Mouse (Mus musculus) naive thymus-derived CD4-positive, alpha-beta T cell, adult 2 months (primary cell): ENCODE data around the gene Masp2.

Source experiments
- DNase-seq: peaks from one replicate; pipeline ENCODE4 v3.0.0-alpha.2; 2011; ENCODE audit warnings: low read depth

Masp2 gene

DNA sequence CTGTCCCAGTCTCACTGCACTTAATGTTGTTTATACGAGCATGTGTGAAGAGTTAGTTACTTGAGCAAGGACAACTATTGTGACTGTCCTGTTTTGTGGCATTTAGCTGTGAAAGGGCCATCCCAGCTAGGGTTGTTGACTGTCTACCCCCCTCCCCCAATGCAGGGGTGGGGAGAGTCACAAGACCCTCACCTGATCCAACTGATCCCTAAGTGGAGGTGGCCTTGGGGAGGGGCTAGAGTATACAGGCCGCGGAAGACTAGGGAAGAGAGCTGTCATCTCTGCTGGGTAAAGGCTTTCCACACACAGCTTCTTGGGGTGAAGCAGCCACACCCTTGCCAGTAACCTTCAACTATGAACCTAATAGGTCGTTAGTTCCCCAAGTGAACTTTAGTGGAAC lies 2.0 kb upstream of the Masp2 start:
- no peak for DNase-seq

DNA sequence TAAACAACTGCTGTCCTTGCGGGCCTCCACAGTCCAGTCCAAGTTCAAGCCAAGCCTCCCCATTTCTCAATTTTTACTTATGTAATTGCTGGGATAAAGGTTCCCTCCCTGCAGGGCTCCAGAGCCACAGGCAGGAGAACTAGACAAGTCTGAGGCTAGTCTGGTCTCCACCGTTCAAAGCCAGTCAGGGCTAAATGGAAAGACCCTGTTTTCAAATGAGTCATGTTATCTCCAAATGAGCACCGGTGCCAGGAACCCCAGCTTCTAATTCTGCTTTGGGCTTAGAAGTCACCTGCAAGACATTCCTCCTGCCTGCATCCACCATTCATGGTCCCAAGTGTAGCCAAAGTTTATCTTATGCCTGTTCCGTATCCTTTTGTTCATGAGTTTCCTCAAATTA lies 483 bp upstream of the Masp2 start:
- DNase-seq, result no peak

DNA sequence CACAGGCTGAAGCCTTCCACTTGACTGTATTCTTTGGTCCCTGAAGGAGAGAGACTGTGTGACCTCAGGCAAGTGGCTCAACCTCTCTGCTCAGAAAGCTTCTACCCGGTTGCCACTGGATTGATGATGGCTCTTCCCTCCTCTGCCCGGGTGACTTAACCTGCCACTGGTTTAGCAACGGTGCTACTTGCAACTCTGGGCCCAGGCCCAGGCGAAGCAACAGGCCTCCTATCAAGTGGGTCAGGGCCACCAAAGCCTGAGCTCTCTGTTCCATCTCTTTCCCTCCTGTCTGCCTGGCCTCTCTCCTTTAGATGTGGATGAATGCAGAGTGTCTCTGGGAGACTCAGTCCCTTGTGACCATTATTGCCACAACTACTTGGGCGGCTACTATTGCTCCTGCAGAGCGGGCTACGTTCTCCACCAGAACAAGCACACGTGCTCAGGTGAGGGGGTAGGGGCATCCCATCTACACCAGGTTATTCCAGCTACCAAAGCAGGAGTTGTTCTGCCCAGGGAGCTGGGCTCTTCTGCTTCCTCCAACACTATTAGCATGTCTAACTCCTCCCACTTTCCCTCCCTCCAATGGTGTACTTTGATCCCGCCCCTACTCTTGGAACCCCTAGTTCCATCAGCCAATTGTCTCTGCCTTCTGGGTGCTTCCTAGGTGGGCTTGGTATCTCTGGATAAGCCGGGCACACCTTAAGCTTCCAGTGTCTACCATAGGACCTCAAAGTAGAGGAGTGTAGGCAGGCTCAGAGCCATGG lies 1.2 kb downstream of the Masp2 start:
- no peak for DNase-seq

DNA sequence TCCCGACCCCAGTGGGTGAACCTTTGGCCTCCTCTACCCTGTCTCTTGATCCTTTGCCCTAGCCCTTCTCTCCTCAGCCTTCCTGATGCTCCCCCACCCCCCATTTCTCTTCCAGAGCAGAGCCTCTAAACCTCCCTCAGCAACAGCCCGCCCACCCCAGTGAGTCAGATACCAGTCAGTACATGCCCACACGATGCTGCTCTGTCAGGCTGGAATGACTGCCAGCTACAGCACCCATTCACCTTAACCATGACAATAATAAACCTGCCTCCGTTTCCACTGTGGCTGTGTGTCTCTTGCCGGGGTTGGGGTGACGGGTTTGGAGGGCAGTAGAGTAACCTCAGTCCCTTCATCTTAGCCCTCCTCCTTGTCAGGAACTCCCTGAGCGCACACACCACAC lies 1.8 kb downstream of the Masp2 start:
- DNase-seq, result no peak

DNA sequence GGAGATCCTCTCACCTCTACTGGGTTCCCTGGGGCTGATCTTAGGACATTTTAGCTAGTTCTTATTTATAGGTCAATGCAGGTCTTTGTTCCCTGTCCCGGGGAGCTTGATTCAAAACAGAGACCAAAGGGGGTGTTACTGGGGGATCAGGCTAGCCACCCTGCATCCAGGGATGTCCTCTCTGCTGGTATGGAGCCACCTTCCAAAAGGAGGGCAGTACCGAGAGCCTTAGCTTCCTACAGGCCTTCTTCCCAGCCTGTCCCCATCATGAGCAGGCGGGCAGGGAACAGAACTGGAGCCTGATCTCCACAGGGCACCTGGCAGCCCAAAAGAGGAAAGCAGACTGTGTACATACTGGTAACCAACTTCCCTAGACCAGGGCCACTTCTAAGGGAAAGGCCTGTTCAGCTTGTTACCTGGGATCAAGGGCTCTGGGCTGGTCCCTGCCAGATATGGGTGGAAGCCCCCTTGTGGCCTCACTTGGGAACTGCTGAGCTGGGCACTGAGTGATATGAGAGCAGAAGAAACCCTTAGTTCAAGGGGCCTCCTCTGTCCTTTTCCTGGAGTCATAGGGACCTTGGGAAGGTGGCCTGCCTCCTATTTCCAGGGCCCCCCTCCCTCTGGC lies 2.3 kb downstream of the Masp2 start:
- peak; percentile 74 for DNase-seq

DNA sequence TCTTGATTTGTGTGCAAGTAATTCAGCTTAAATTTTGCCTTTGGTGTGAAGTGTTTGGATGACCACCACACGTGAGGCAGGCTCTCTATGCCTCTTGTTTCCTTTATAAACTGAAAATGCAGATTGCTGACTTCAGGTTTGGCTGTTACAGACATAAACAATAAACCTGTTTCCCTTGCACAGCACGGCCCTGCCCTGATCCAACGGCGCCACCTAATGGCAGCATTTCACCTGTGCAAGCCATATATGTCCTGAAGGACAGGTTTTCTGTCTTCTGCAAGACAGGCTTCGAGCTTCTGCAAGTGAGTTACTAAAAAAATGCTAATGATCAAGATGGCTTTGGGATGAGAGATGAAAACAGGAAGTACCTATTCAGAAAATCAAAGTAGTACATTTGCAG lies 5.4 kb downstream of the Masp2 start:
- peak; percentile 85 for DNase-seq

DNA sequence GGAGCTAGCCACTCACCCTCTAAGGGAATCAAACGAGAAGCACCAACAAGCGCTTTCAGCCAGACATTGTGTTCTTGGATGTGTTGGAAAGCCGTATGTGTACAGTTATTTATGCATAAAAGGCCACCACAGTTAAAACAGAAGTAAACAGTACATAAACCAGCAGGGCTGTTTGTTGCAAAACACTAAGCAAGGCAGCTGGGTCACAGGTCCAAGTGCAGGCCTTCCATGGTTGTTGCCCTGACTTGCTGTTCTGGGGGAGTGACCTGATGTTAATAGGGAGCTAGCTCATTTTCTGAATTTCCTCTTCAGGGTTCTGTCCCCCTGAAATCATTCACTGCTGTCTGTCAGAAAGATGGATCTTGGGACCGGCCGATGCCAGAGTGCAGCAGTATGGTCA lies 7.5 kb downstream of the Masp2 start:
- no peak for DNase-seq

DNA sequence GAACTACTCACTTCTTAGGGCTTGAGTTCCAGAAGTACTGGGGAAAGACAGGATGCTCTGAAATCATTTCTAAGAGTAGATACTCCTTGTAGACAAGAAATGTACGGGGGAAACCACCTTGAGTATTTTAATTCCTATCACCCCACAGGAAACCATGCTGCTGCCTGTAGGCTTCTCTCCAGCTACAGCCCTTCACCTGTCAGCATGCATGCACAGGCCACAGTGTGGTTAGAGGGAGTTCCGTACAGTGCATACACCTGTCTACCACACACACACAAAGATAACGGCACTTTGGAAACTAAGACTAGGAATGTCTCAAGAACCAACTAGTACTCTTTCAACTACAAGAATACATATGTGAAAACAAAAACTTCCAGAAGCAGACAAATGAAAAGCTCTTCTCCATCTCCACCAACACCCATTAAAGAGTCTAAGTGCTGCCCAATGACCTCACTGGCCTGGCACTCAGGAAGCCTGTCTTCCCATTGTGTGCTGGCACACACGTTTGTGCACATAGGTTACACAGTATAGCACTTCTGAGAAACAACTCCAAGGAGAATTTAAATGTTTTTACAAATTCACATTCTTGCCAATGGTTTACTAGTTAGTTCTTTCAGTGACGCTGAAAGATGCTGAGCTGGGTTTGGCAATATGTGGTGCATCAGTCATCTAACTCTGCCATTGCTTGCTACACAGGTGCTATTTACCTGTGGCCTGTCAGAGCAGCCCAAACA lies 8.4 kb downstream of the Masp2 start:
- no peak for DNase-seq

DNA sequence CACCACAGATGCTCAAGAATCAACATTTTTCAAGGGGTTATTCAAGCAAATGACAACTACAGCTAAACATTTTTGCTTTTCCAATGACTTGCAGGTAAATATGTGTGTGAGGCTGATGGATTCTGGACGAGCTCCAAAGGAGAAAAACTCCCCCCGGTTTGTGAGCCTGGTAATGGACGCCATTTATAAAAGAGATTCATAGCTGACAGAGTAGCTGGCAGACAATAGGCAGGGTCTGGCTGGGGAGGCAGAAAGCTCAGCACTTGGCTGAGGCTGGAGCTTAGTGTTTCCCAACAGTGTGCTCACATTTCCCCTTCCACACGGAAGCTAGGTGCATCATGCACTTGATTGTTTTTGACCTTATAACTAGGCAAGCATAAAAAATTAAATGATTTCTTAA lies 10.2 kb downstream of the Masp2 start:
- no peak for DNase-seq

DNA sequence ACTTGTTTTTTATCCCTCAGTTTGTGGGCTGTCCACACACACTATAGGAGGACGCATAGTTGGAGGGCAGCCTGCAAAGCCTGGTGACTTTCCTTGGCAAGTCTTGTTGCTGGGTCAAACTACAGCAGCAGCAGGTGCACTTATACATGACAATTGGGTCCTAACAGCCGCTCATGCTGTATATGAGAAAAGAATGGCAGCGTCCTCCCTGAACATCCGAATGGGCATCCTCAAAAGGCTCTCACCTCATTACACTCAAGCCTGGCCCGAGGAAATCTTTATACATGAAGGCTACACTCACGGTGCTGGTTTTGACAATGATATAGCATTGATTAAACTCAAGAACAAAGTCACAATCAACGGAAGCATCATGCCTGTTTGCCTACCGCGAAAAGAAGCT lies 11.4 kb downstream of the Masp2 start:
- no peak for DNase-seq

DNA sequence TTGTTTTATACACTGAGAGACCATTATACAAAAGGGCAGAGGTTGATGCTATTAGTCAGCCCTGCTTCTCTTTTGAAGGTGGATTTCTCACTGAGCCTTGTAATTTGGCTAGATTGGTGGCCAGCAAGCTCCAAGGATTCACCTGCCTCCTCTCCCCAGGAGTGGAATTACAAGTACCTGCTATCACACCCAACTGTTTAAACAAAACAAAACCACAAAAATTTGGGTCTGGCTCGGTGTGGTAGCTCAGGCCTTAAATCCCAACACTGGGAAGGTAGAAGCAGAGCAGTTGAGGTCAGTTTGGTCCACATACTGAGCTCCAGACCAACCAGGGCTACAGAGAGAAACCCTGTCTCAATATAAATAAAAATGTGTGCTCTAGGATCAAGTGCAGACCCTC lies 17.5 kb downstream of the Masp2 start:
- no peak for DNase-seq

DNA sequence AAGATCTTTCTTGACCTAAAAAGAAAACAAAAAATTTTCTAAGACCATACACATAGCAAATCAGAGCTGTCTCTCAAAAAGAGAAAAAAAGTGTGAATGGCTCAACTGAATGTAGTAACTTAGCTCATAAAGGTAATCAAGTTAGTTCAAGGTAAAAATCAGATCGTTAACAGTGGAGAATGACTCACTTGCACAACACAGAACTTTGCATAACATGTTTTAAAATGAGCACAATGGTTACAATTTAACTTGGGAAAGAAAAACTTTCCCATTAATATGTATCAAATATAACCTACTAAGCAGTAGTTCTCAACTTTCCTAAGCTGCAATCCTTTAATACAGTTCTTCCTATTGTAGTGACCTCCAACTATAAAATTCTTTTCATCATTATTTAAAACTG lies 18.4 kb downstream of the Masp2 start:
- DNase-seq, result no peak

DNA sequence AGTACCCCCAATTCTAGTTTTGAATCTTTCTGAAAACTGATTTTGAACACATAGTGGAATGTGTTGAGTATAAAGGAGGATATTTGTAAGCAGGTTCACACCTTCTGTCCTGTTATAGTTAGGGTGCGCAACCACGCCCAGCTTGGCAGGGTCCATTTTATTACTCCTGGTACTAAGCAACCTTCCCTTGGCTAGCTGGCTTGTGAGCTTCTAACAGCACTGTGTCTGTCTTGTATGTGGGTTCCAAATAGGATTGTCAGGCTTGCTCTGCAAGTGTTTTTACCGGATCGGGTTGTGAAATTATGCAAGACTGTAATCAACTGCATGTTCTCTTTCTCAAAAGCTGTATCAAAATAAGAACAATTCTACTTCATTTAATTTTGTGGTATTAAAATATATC lies 20.1 kb downstream of the Masp2 start:
- DNase-seq, result no peak

DNA sequence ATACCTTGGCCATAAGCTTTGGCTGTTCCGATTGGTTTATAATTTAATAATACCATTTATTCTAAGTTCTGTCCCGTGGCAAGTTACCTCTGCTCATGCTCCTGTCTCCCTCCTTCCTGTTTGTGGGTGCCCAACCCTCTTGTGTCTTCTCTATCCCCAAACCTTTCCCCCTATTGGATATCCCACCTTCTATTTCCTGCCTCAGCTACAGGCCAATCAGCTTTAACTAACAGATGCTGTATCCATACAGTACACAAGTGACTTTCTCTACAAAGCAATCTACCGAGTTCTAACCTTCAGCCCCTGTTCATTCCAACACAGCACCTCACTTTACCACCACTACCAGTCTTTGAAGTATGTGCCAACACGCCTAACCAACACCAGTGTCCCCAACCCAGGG lies 21.3 kb downstream of the Masp2 start:
- DNase-seq, result no peak

DNA sequence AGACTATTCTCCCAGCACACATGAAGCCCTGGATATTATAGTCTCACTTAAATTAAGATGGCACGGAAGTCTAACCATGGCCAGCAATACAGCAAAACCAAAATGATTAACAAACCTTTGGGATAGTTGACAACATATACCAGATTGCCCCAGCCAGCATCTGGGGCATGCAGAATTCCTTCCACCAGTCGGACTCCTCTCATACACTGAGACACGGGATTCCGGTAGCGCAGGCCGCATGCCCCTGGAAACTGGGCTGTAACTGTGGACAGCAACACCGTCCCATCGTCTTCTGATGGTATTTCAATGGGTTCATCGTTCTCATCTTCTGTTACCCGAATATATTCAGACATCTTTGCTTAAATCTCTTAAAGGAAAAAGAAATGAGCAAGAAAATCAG lies 22.7 kb downstream of the Masp2 start:
- no peak for DNase-seq

DNA sequence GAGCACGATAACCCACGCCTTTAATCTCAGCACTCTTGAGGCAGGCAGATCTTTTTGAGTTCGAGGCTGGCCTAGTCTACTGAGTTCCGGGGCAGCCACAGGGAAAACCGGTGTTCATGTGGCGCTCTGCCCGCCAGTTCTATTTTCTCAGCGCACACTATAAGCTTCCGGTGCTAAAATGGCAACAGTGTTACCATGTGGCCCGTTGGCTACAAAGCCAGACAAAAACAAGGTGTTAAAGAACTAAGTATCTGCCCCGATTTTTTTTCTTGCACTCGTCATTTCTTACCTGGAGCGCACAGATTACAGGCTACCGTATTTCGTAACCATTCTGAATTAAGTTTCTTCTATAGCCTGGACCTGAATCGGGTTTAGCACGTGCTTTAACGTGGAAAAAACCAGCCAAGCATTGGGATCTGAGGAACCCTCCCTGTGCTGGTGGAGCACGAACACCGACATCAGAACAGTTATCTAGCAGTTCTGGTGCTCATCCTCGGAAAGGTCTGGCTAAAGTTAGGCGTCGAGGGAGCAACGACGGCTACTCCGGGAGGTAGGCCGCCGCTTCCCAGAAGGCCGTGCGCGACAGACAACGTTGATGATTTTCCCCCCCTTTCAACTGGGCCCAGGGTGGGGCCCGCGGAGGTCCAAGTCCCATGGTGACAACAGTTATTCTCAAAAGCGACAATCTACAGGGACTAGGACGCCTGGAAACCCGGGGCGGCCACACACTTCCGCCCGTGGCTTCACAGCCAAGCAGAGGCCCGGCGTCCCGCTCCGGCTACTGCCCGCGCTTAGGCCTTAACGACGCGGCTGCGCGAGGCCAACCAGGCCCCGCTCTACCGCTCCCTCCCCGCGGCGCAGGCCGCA lies 23.6 kb downstream of the Masp2 start:
- peak; percentile 79 for DNase-seq

DNA sequence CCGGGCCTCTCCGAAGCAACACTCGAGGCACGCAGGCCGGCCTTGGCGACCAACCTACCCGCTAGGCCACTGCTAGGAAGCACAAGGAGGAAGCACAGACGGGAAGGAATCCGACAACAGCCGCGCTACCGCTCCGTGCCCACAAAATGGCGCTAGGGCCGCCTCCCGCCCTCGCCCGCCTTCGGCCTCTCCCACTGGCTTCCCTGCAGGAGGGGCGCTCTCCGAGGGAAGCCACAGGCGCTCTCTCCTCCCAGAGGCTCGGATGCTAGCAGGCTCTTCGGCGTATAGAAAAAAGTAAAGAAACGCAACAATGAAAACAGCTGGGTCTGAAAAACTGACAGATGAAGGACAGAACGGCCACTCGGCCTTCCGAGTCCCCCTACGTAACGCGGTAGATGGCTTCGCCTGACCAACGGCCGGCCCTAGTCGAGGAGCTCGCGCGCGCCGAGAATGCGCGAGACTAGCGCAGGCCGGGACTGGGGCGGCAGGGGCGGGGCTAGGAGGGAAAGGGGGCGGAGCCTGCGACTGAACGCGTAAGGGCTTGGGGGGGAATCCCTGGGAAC lies 24.4 kb downstream of the Masp2 start, which contains the start of gene Tardbp:
Tardbp (minus strand) TSS at position 397 of the 563 bp plus-strand sequence.
- DNase-seq, result peak; percentile 98

DNA sequence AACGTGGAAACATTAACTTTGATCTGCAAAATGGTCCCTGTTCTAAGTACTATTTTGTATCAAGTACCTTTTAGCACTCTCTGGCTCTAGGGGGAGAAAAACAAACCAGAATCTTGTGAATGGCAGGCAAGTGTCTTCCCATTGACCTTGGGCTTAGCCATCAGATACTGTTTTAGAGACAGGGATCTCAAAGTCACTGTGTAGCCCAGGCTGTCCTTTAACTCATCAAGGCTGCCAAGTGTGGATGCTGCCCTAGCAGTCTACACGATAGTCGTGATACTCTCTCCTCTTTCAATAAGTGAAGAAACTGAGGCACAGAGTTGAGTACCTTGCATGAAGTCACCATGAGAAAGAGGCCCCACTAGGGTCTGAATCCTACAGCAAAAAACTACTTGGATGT lies 24.9 kb downstream of the Masp2 start:
- no peak for DNase-seq

DNA sequence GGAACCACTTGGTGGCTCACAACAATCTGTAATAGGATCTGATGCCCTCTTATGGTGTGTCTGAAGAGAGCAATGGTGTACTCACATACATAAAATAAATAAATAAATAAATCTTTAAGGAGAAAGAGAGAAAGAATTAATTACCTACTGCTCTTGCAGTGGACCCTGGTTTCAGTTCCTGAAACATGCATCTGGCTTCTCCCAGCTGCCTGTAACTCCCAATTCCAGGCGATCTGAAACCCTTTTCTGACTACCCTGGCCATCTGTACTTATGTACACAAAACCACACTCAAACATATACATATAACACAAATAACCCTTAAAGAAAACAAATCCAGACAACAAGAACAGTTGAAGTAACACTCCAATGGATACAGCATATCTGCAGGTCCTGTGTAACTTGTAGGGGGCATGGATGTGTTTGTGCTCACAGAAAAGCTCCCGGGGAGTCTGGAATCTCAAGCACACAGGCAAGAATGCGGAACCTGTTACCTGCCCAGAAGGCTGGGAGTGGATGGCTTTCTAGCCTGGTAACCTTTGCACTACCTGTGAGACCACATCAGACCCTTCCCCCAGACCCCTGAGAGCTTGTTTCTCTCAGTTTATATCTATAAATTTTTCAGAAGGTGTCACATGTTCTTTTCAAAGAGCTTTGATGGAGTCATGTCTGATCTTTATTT lies 29.8 kb downstream of the Masp2 start:
- no peak for DNase-seq

DNA sequence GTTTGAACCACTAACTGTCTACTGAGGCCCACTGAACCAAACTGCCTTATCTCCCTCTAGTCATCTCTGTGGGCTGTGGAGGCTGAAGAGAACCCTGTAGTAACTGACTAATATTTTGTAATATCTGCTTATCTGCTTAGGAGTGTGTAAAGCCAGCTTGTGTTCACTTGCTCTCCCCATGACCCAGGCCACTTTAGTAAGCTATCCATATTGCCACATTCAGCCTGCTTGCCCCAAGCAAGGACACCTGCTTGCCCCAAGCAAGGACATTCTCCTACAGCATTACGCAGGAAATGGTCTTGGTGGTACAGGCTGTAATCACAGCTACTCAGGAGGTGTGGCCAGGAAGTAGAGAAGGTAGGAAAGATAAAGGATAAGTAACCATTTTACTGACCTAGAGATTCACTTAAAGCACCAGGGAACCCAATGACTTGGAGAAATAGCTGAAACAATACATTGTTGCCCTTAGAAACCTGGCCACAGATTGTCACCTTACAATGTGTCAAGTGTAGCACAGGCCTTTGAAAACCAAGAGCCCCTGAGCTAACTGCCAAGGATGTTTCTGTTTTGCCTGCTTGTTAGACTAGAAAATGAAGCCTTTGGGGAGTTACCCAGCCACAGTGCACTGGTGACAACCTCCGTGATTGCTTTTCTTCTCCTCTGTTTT lies 31.2 kb downstream of the Masp2 start:
- no peak for DNase-seq

DNA sequence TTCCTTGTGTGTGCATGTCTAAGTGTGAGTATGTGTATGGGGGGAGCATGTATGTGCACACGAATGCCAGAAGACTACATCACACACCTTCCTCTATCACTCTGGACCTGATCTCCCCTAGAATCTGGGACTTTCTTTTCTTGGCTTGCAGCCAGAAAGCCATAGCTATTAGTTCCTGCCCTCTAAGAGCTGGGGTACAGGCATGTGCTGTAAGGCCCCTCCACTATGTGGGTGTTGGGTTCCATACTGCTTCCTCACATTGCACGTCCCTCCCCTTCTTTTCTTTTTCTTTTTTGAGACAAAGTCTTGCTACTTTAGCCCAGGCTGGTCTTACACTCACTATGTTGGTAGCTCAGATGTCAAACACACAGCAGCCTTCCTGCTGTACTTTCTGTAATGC lies 33.0 kb downstream of the Masp2 start:
- DNase-seq, result no peak
